Mouse (Mus musculus): ENCODE results near the gene Rgma. TPM values are rescaled to one million over a fixed set of nuclear protein-coding genes. Genes with fewer than 3 reads are reported as not detected.

Rgma gene
- polyA plus RNA-seq, 2 experiments: 0.05 to 0.06 TPM

GRCm38 (mm10) chr7:73367681-73368464 is 7.4 kb upstream of the Rgma start:
- Histone ChIP-seq H3K4me2 (ENCODE audit: low read depth) (no peak overlapping the region), H3K4me1 (replicated peaks; ENCODE audit: control insufficient read depth in 2 of 2, insufficient read depth in 2 of 2, low read length in 1 of 2) (no peaks in the 10 kb centered on the region), H3K27ac (no peak overlapping the region), H3K36me3 (replicated peaks; ENCODE audit: control insufficient read depth, insufficient read depth, low read depth) (no peaks in the 10 kb centered on the region), H3K9me3 (ENCODE audit: control insufficient read depth, low read length) (no peaks in the 10 kb centered on the region), H3K4me3 (ENCODE audit: insufficient read depth in 1 of 2, low read depth in 2 of 2, low read length in 2 of 2) (no peak overlapping the region), H3K27me3 (ENCODE audit: control insufficient read depth, insufficient read depth, low read length) (peaks cover 14% of the 10 kb centered on the region), H3K9ac (replicated peaks) (no peak overlapping the region)
- TF ChIP-seq EP300 (IDR thresholded peaks at IDR 0.05; ENCODE audit: low read depth): no peak
- TF ChIP-seq CTCF (IDR thresholded peaks at IDR 0.05; ENCODE audit: low read depth): no peak
- ATAC-seq (ENCODE audit: insufficient read depth) (no peak), DNase-seq (ENCODE audit: low read depth in 3 of 3, low spot score in 3 of 3) (no peak)
- 66% methylated on average over 10 of the region's 10 CpGs for WGBS (ENCODE audit: insufficient replicate concordance)

GRCm38 (mm10) chr7:73369992-73370391 is 5.3 kb upstream of the Rgma start:
- no peak overlapping the region for H3K4me2 ChIP-seq (ENCODE audit: low read depth)
- 35% methylated on average over 4 of the region's 4 CpGs for WGBS (ENCODE audit: insufficient replicate concordance)
- H3K9me3 ChIP-seq (ENCODE audit: control insufficient read depth, low read length): no peaks in the 10 kb centered on the region
- ATAC-seq (ENCODE audit: insufficient read depth) (no peak), DNase-seq (ENCODE audit: low read depth in 3 of 3, low spot score in 3 of 3) (no peak)
- H3K36me3 ChIP-seq (replicated peaks; ENCODE audit: control insufficient read depth, insufficient read depth, low read depth): no peaks in the 10 kb centered on the region
- TF ChIP-seq CTCF (IDR thresholded peaks at IDR 0.05; ENCODE audit: low read depth) (no peak), EP300 (IDR thresholded peaks at IDR 0.05; ENCODE audit: low read depth) (no peak)
- peaks cover 35% of the 10 kb centered on the region for H3K27me3 ChIP-seq (ENCODE audit: control insufficient read depth, insufficient read depth, low read length)
- H3K4me3 ChIP-seq (ENCODE audit: insufficient read depth in 1 of 2, low read depth in 2 of 2, low read length in 2 of 2): no peak overlapping the region
- H3K27ac ChIP-seq: no peak overlapping the region
- no peak overlapping the region for H3K9ac ChIP-seq (replicated peaks)
- H3K4me1 ChIP-seq (replicated peaks; ENCODE audit: control insufficient read depth in 2 of 2, insufficient read depth in 2 of 2, low read length in 1 of 2): no peaks in the 10 kb centered on the region

GRCm38 (mm10) chr7:73371587-73372321 is 3.6 kb upstream of the Rgma start:
- DNase-seq (ENCODE audit: low read depth in 3 of 3, low spot score in 3 of 3) (no peak), ATAC-seq (ENCODE audit: insufficient read depth) (no peak)
- Histone ChIP-seq H3K27me3 (ENCODE audit: control insufficient read depth, insufficient read depth, low read length) (peaks cover 52% of the 10 kb centered on the region), H3K27ac (no peak overlapping the region), H3K4me2 (ENCODE audit: low read depth) (no peak overlapping the region), H3K4me1 (replicated peaks; ENCODE audit: control insufficient read depth in 2 of 2, insufficient read depth in 2 of 2, low read length in 1 of 2) (no peaks in the 10 kb centered on the region), H3K9me3 (ENCODE audit: control insufficient read depth, low read length) (no peaks in the 10 kb centered on the region), H3K36me3 (replicated peaks; ENCODE audit: control insufficient read depth, insufficient read depth, low read depth) (no peaks in the 10 kb centered on the region), H3K4me3 (ENCODE audit: insufficient read depth in 1 of 2, low read depth in 2 of 2, low read length in 2 of 2) (no peak overlapping the region), H3K9ac (replicated peaks) (no peak overlapping the region)
- no peak for TF ChIP-seq EP300 (IDR thresholded peaks at IDR 0.05; ENCODE audit: low read depth)
- no peak for TF ChIP-seq CTCF (IDR thresholded peaks at IDR 0.05; ENCODE audit: low read depth)
- 19% methylated on average over 10 of the region's 10 CpGs for WGBS (ENCODE audit: insufficient replicate concordance)

GRCm38 (mm10) chr7:73372352-73372970 is 2.8 kb upstream of the Rgma start:
- Histone ChIP-seq H3K9me3 (ENCODE audit: control insufficient read depth, low read length) (no peaks in the 10 kb centered on the region), H3K36me3 (replicated peaks; ENCODE audit: control insufficient read depth, insufficient read depth, low read depth) (no peaks in the 10 kb centered on the region), H3K27me3 (ENCODE audit: control insufficient read depth, insufficient read depth, low read length) (peaks cover 56% of the 10 kb centered on the region), H3K9ac (replicated peaks) (no peak overlapping the region), H3K4me1 (replicated peaks; ENCODE audit: control insufficient read depth in 2 of 2, insufficient read depth in 2 of 2, low read length in 1 of 2) (no peaks in the 10 kb centered on the region), H3K4me3 (ENCODE audit: insufficient read depth in 1 of 2, low read depth in 2 of 2, low read length in 2 of 2) (no peak overlapping the region), H3K4me2 (ENCODE audit: low read depth) (peak overlapping the region; percentile 21; the same call in 1 of the 2 replicates), H3K27ac (no peak overlapping the region)
- 2% methylated on average over 29 of the region's 29 CpGs for WGBS (ENCODE audit: insufficient replicate concordance)
- no peak for TF ChIP-seq CTCF (IDR thresholded peaks at IDR 0.05; ENCODE audit: low read depth)
- no peak for TF ChIP-seq EP300 (IDR thresholded peaks at IDR 0.05; ENCODE audit: low read depth)
- DNase-seq (ENCODE audit: low read depth in 3 of 3, low spot score in 3 of 3): no peak
- ATAC-seq (ENCODE audit: insufficient read depth): no peak

GRCm38 (mm10) chr7:73374727-73375126 is 582 bp upstream of the Rgma start:
- ATAC-seq (ENCODE audit: insufficient read depth) (no peak), DNase-seq (ENCODE audit: low read depth in 3 of 3, low spot score in 3 of 3) (no peak)
- Histone ChIP-seq H3K9me3 (ENCODE audit: control insufficient read depth, low read length) (no peaks in the 10 kb centered on the region), H3K4me3 (ENCODE audit: insufficient read depth in 1 of 2, low read depth in 2 of 2, low read length in 2 of 2) (no peak overlapping the region; a peak in 1 of 4 replicates), H3K4me1 (replicated peaks; ENCODE audit: control insufficient read depth in 2 of 2, insufficient read depth in 2 of 2, low read length in 1 of 2) (no peaks in the 10 kb centered on the region), H3K27me3 (ENCODE audit: control insufficient read depth, insufficient read depth, low read length) (peaks cover 59% of the 10 kb centered on the region), H3K9ac (replicated peaks) (no peak overlapping the region), H3K4me2 (ENCODE audit: low read depth) (peak overlapping the region; percentile 50), H3K27ac (no peak overlapping the region), H3K36me3 (replicated peaks; ENCODE audit: control insufficient read depth, insufficient read depth, low read depth) (no peaks in the 10 kb centered on the region)
- no peak for TF ChIP-seq CTCF (IDR thresholded peaks at IDR 0.05; ENCODE audit: low read depth)
- no peak for TF ChIP-seq EP300 (IDR thresholded peaks at IDR 0.05; ENCODE audit: low read depth)
- 4% methylated on average over 14 of the region's 14 CpGs for WGBS (ENCODE audit: insufficient replicate concordance)

All from liver, embryonic 14.5 days (tissue).